In the genomic region with DNA sequence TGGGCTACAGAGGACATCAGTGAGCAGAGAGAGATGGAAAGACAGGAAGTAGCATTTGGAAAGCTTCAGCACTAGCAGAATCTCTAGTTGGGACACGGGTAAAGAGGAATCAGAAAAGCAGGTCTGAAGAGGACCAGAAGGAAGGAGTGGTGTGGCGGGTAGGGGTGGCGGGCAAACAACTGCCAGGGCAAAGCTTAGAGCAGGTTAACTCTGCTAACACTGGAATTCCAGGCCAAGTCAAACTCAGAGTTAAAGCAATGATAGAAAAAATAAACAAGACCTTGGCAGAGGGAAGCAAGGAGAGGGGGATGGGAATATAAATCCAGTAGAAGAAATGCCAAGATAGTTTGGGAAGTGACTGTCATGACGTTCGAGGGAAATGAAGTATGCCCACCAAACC, we compare ENCODE assay signal across 31 mouse cellular contexts.
A peak's percentile ranks its signal among the peaks of the same experiment; 100 is the strongest.
DNase-seq lines count a peak whose midpoint lies in the region; ATAC-seq and TF ChIP-seq lines count a peak whose summit lies in the region.
"Had no signal": no experiment of that assay in that cellular context is flagged by ENCODE, and none has a peak within 500 bp of the region (broad histone marks: within the 10 kb centered on the region; RNA-seq: fewer than 3 reads in every experiment).

No protein-coding gene starts in this region.

- peak; percentile 55 for ATAC-seq in lung, embryonic 15.5 days (ENCODE audit: borderline replicate concordance, extremely low read depth, low FRiP score, low TSS enrichment)
- ATAC-seq: activated CD4-positive, CD25-positive, alpha-beta regulatory T cell, adult 4 months; CD4-positive, CD25-positive, alpha-beta regulatory T cell, adult 4 months; forebrain, embryonic 13.5 days; intestine, postnatal 0 days had no signal

- no peak overlapping the region for H3K4me3 ChIP-seq in ES-E14 (ENCODE audit: insufficient read depth in 1 of 2, low read depth in 1 of 2, low read length in 2 of 2, poor library complexity in 1 of 2, severe bottlenecking in 1 of 2)
- H3K4me3 ChIP-seq in lung, embryonic 15.5 days, result no peak overlapping the region
- H3K4me3 ChIP-seq: embryonic facial prominence, embryonic 13.5 days; forebrain, embryonic 13.5 days; heart, embryonic 10.5 days; heart, embryonic 15.5 days; hindbrain, embryonic 13.5 days; layer of hippocampus, adult 2 months; neural tube, embryonic 15.5 days; stomach, embryonic 15.5 days had no signal

- DNase-seq in ES-E14 (ENCODE audit: low read depth, low spot score) (no peak), adipocyte (ENCODE audit: low spot score) (peak; percentile 69)
- peak; percentile 12 for DNase-seq in lung, postnatal 25 days (ENCODE audit: low spot score)
- DNase-seq in right cerebral cortex, postnatal 10 days (ENCODE audit: low spot score in 2 of 2), result no peak
- DNase-seq in left cerebral cortex, postnatal 4 days, result no peak
- DNase-seq in kidney, postnatal 10 days, result no peak
- DNase-seq: adrenal gland, adult 8-10 months; cerebellum, adult 9-10 months; cerebellum, postnatal 36 days; embryo, embryonic 11 days; gastrocnemius, postnatal 10 days; kidney, adult 9 months; kidney, postnatal 36 days; midbrain, embryonic 14.5 days; retina, postnatal 1 day; right cerebral cortex, postnatal 25 days; thymus, postnatal 25 days had no signal

- intact Hi-C loops in left cerebral cortex, postnatal 4 days (cut with DNase I), result loop anchor here (10.0 kb wide), 1 partner anchor 118 kb away; a partner anchor contains a TSS

- no peaks in the 10 kb centered on the region for H3K36me3 ChIP-seq in ES-E14 (ENCODE audit: control insufficient read depth, insufficient read depth, low read length, poor library complexity, severe bottlenecking)
- no peaks in the 10 kb centered on the region for H3K36me3 ChIP-seq in lung, embryonic 15.5 days
- H3K36me3 ChIP-seq: embryonic facial prominence, embryonic 13.5 days; heart, embryonic 10.5 days; heart, embryonic 15.5 days; hindbrain, embryonic 13.5 days; neural tube, embryonic 15.5 days; stomach, embryonic 15.5 days had no signal

- 28% methylated on average over 5 of the region's 5 CpGs for WGBS in lung, embryonic 15.5 days

- H3K27me3 ChIP-seq in lung, embryonic 15.5 days, result no peaks in the 10 kb centered on the region
- H3K27me3 ChIP-seq: embryonic facial prominence, embryonic 13.5 days; forebrain, embryonic 13.5 days; heart, embryonic 15.5 days; hindbrain, embryonic 13.5 days; neural tube, embryonic 15.5 days; stomach, embryonic 15.5 days had no signal

- H3K4me2 ChIP-seq in lung, embryonic 15.5 days, result no peak overlapping the region
- H3K4me2 ChIP-seq: embryonic facial prominence, embryonic 13.5 days; forebrain, embryonic 13.5 days; heart, embryonic 15.5 days; hindbrain, embryonic 13.5 days; neural tube, embryonic 15.5 days; stomach, embryonic 15.5 days had no signal

- 0 out of 2 replicates have a peak overlapping the region, but pooled peaks have one; percentile 53 for H3K27ac ChIP-seq in ES-E14 (ENCODE audit: insufficient read depth, low read depth, low read length, poor library complexity, severe bottlenecking)
- peak overlapping the region; percentile 51; the same call in 1 of the 2 replicates for H3K27ac ChIP-seq in lung, embryonic 15.5 days
- H3K27ac ChIP-seq: embryonic facial prominence, embryonic 13.5 days; forebrain, embryonic 13.5 days; heart, embryonic 10.5 days; heart, embryonic 15.5 days; hindbrain, embryonic 13.5 days; layer of hippocampus, adult 2 months; liver, embryonic 14.5 days; macrophage; neural tube, embryonic 15.5 days; stomach, embryonic 15.5 days had no signal

- H3K9ac ChIP-seq in ES-E14 (ENCODE audit: insufficient read depth, low read depth, low read length, poor library complexity, severe bottlenecking), result no peak overlapping the region
- no peak overlapping the region for H3K9ac ChIP-seq in lung, embryonic 15.5 days
- H3K9ac ChIP-seq: embryonic facial prominence, embryonic 13.5 days; forebrain, embryonic 13.5 days; heart, embryonic 15.5 days; hindbrain, embryonic 13.5 days; liver, embryonic 14.5 days; neural tube, embryonic 15.5 days; stomach, embryonic 15.5 days had no signal

- H3K4me1 ChIP-seq in ES-E14 (ENCODE audit: control insufficient read depth in 2 of 2, insufficient read depth in 2 of 2, low read length in 2 of 2, poor library complexity in 1 of 2), result peaks cover 2 to 3% of the 10 kb centered on the region in 2 experiments; a peak in 3 of 4 replicates
- H3K4me1 ChIP-seq in lung, embryonic 15.5 days, result peaks cover 29% of the 10 kb centered on the region
- H3K4me1 ChIP-seq: forebrain, embryonic 13.5 days; heart, embryonic 10.5 days; hindbrain, embryonic 13.5 days had no signal

- H3K9me3 ChIP-seq in ES-E14 (ENCODE audit: control insufficient read depth, insufficient read depth, low read depth, low read length), result no peaks in the 10 kb centered on the region
- H3K9me3 ChIP-seq in lung, embryonic 15.5 days, result no peaks in the 10 kb centered on the region
- H3K9me3 ChIP-seq: embryonic facial prominence, embryonic 13.5 days; forebrain, embryonic 13.5 days; heart, embryonic 10.5 days; heart, embryonic 15.5 days; hindbrain, embryonic 13.5 days; neural tube, embryonic 15.5 days; stomach, embryonic 15.5 days had no signal

- in situ Hi-C loops in ES-E14 (cut with MboI; ENCODE audit: low sequenced_read_pairs in 2 of 2, unreplicated experiment in 2 of 2), result no loop called here

TF ChIP-seq in ES-E14, 5 proteins besides CTCF, POLR2A, EP300 and RAD21:
- TF ChIP-seq CHD2 (IDR thresholded peaks at IDR 0.05; ENCODE audit: low read depth, low read length), result no peak
- TF ChIP-seq MAFK (IDR thresholded peaks at IDR 0.05; ENCODE audit: insufficient read depth, low read depth, low read length), result no peak
- no peak for TF ChIP-seq HCFC1 (IDR thresholded peaks at IDR 0.05; ENCODE audit: borderline replicate concordance, insufficient read depth, low read length)
- TF ChIP-seq ZC3H11A (IDR thresholded peaks at IDR 0.05; ENCODE audit: borderline replicate concordance, low read depth, low read length), result no peak
- no peak for TF ChIP-seq ZNF384 (IDR thresholded peaks at IDR 0.05; ENCODE audit: low read depth, low read length)

Comparison
In these comparisons a context has a peak if more than half of its experiments do, and no peak if none do; other contexts are left out.
1. DNase-seq: peak in adipocyte (single experiment) and lung, postnatal 25 days (single experiment); none in ES-E14 (single experiment), right cerebral cortex, postnatal 10 days (0 of 2), left cerebral cortex, postnatal 4 days (single experiment) and kidney, postnatal 10 days (single experiment).